Mouse (Mus musculus) lung, adult 2 months (tissue): ENCODE measurements around the gene Slc12a3. TPM values are rescaled to one million over a fixed set of nuclear protein-coding genes. Genes with fewer than 3 reads are reported as not detected.

Experiments used
- DNase-seq: peaks from one replicate; pipeline ENCODE4 v3.0.0; 2022
- H3K4me1 ChIP-seq: fragments of 200-500 bp; 2 replicates; pipeline ENCODE4 v1.6.1; 2011; ENCODE audit warnings: low read length; ENCODE audit not compliant: control insufficient read depth, insufficient read depth
- H3K4me3 ChIP-seq: fragments of 200-500 bp; replicated peaks from 2 replicates; pipeline ENCODE3; 2011; ENCODE audit warnings: low read depth, mild to moderate bottlenecking, control low read depth, low read length; ENCODE audit errors: extremely low read depth
- CTCF ChIP-seq: fragments of 200-500 bp; IDR thresholded peaks from 2 replicates; pipeline ENCODE4 v1.5.1; 2011; ENCODE audit warnings: mild to moderate bottlenecking, low read length, control low read depth; ENCODE audit not compliant: insufficient read depth
- POLR2A ChIP-seq: fragments of 200-500 bp; IDR thresholded peaks from 2 replicates; pipeline ENCODE4 v1.6.1; 2011; ENCODE audit warnings: low read depth, mild to moderate bottlenecking, control low read depth, low read length, borderline replicate concordance; ENCODE audit errors: extremely low read depth
- WGBS: fragments of 180-500 bp; shearing (Covaris S2); methylation state at CpG from one replicate; pipeline ENCODE4 v1.1.7; 2018; 5-methylcytosine and 5-hydroxymethylcytosine counted together
- polyA plus RNA-seq: library from polyadenylated mRNA; depleted of rRNA; stranded (reverse); fragments of >200 nt; gene quantifications from 2 replicates; pipeline ENCODE4 v1.2.3, GENCODE M21; 2012

Slc12a3 gene
- polyA plus RNA-seq, 1 experiment: 0.27 TPM

- Histone ChIP-seq H3K4me3 (no peak overlapping the region), H3K4me1 (no peaks in the 10 kb centered on the region)
- 78% methylated on average over 6 of the region's 6 CpGs for WGBS
- TF ChIP-seq CTCF (no peak), POLR2A (no peak)
- no peak for DNase-seq
Observed at GRCm38 (mm10) chr8:94323041-94323440, 6.0 kb upstream of the Slc12a3 start.

- no peak for DNase-seq
- TF ChIP-seq CTCF: no peak
- TF ChIP-seq POLR2A: no peak
- WGBS: 44% methylated on average over 12 of the region's 12 CpGs
- H3K4me1 ChIP-seq: no peaks in the 10 kb centered on the region
- no peak overlapping the region for H3K4me3 ChIP-seq
Observed at GRCm38 (mm10) chr8:94324071-94324470, 4.9 kb upstream of the Slc12a3 start.

GRCm38 (mm10) chr8:94326016-94326415 is 3.0 kb upstream of the Slc12a3 start:
- TF ChIP-seq POLR2A (no peak), CTCF (no peak)
- DNase-seq: no peak
- Histone ChIP-seq H3K4me3 (no peak overlapping the region), H3K4me1 (no peaks in the 10 kb centered on the region)
- 28% methylated on average over 4 of the region's 4 CpGs for WGBS

- DNase-seq: peak; percentile 31
- 24% methylated on average over 4 of the region's 4 CpGs for WGBS
- Histone ChIP-seq H3K4me3 (no peak overlapping the region), H3K4me1 (no peaks in the 10 kb centered on the region)
- TF ChIP-seq CTCF (peak; percentile 67), POLR2A (no peak)
Observed at GRCm38 (mm10) chr8:94330733-94331132, 1.7 kb downstream of the Slc12a3 start.

GRCm38 (mm10) chr8:94333345-94333744 is 4.3 kb downstream of the Slc12a3 start:
- H3K4me1 ChIP-seq: no peaks in the 10 kb centered on the region
- H3K4me3 ChIP-seq: no peak overlapping the region
- TF ChIP-seq POLR2A (no peak), CTCF (peak; percentile 39; the same call in 1 of the 2 replicates)
- DNase-seq: no peak
- 44% methylated on average over 5 of the region's 5 CpGs for whole genome bisulfite sequencing

GRCm38 (mm10) chr8:94337559-94337958 is 8.6 kb downstream of the Slc12a3 start:
- TF ChIP-seq CTCF (no peak), POLR2A (no peak)
- WGBS: 71% methylated on average over 8 of the region's 8 CpGs
- no peak for DNase-seq
- no peak overlapping the region for H3K4me3 ChIP-seq
- no peaks in the 10 kb centered on the region for H3K4me1 ChIP-seq

- DNase-seq: no peak
- no peak overlapping the region for H3K4me3 ChIP-seq
- peaks cover 7% of the 10 kb centered on the region for H3K4me1 ChIP-seq
- WGBS: 63% methylated on average over 7 of the region's 7 CpGs
- no peak for TF ChIP-seq CTCF
- TF ChIP-seq POLR2A: no peak
Observed at GRCm38 (mm10) chr8:94340796-94341195, 11.8 kb downstream of the Slc12a3 start.

GRCm38 (mm10) chr8:94342691-94343090 is 13.7 kb downstream of the Slc12a3 start:
- Histone ChIP-seq H3K4me3 (no peak overlapping the region), H3K4me1 (peaks cover 7% of the 10 kb centered on the region)
- WGBS: 89% methylated on average over 10 of the region's 10 CpGs
- TF ChIP-seq POLR2A: no peak
- TF ChIP-seq CTCF: 0 out of 2 replicates have a peak, but pooled peaks have one; percentile 1
- no peak for DNase-seq

- Histone ChIP-seq H3K4me1 (peaks cover 7% of the 10 kb centered on the region), H3K4me3 (no peak overlapping the region)
- no peak for TF ChIP-seq POLR2A
- peak; percentile 50; the same call in 1 of the 2 replicates for TF ChIP-seq CTCF
- 9% methylated on average over 6 of the region's 6 CpGs for WGBS
- peak; percentile 77 for DNase-seq
Observed at GRCm38 (mm10) chr8:94343290-94343689, 14.3 kb downstream of the Slc12a3 start.

GRCm38 (mm10) chr8:94343778-94344320 is 14.8 kb downstream of the Slc12a3 start:
- TF ChIP-seq CTCF: no peak
- TF ChIP-seq POLR2A: no peak
- 87% methylated on average over 11 of the region's 11 CpGs for WGBS
- Histone ChIP-seq H3K4me1 (peaks cover 7% of the 10 kb centered on the region), H3K4me3 (no peak overlapping the region)
- no peak for DNase-seq
